Mouse (Mus musculus): ENCODE measurements around the gene Tnfrsf14.

Tnfrsf14 gene

DNA sequence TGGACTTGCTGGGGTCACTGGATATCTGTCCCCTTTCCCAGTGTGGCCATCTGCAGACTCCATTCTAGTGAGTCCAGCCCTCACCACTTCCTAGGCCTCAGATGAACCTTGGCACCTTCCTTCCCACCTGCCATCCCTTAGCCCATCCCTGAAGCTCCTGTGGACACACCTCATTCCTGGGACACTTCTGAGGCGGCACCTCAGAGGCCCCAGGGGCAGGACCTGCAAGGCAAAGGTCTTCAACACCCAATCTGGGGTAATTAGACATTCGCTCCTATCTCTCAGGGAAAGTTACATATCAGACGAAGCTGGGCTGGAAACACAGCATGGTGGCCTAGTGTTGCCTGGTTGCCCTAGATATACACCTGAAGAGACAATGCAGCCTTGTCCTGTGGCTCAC is 13.7 kb downstream of the Tnfrsf14 start:
- Histone ChIP-seq H3K36me3 (ENCODE audit: control insufficient read depth, insufficient read depth, low read length, poor library complexity, severe bottlenecking) (peaks cover 9% of the 10 kb centered on the region), H3K27me3 (ENCODE audit: control insufficient read depth, insufficient read depth, low read length, poor library complexity, severe bottlenecking) (no peaks in the 10 kb centered on the region)
- DNase-seq (ENCODE audit: low read depth, low spot score) = no peak

DNA sequence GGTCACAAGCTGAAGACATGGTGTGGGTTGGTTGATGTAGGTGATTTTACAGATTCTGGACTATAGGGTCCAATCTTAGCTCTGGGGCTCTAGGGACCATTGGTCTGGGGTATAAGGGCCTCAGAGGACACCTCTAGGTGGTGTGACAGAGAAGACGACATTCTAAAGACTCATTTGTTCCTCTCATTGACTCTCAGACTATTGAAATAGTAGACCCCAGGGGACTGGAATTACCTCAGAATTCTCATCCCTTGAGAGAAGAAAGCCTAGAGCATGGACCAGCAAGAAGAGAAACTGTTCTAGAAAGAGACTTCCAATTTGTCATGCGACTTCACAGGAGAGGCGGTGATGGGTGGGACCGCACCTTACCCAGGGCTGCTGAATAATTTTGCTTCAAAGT is 14.1 kb downstream of the Tnfrsf14 start:
- Histone ChIP-seq H3K36me3 (ENCODE audit: control insufficient read depth, insufficient read depth, low read length, poor library complexity, severe bottlenecking) (peaks cover 9% of the 10 kb centered on the region), H3K27me3 (ENCODE audit: control insufficient read depth, insufficient read depth, low read length, poor library complexity, severe bottlenecking) (no peaks in the 10 kb centered on the region)
- no peak for DNase-seq (ENCODE audit: low read depth, low spot score)

DNA sequence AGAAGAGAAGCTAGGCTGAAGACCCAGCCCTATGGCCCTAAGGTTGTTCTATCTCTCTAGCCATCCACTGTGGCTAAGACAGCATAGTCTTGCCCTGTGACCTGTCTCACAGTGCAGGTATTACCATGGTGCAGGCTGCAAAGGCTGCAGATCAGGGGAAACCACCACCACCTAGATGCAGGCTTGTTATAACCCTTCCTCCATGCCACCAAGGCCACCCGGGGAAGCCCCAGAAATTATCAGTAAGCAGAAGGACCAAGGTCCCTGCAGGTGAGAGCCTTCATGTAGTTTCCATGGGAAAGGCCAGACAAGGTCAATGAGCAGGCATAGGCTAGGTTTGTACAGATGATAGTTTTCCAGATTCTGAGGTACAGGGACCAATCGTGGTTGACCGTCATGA is 14.5 kb downstream of the Tnfrsf14 start:
- Histone ChIP-seq H3K36me3 (ENCODE audit: control insufficient read depth, insufficient read depth, low read length, poor library complexity, severe bottlenecking) (peaks cover 9% of the 10 kb centered on the region), H3K27me3 (ENCODE audit: control insufficient read depth, insufficient read depth, low read length, poor library complexity, severe bottlenecking) (no peaks in the 10 kb centered on the region)
- DNase-seq (ENCODE audit: low read depth, low spot score) = no peak

DNA sequence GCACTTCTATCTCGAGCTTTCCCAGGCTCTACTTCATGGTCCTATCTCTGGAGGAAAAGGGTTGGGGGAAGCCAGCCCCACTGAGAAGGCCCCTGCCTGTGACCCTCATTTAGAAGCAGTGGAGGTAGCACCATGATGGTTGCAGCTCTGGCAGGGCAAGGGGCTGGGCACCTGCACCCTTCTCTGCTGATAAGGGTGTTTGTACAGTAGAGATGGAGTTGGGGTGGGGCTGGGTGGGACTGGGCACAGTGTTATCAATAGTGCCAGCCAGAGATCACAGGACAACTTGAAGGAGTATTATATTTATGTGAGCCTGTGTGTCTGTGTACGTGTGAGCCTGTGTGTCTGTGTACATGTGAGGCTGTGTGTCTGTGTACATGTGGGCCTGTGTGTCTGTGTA is 16.7 kb downstream of the Tnfrsf14 start:
- Histone ChIP-seq H3K27me3 (ENCODE audit: control insufficient read depth, insufficient read depth, low read length, poor library complexity, severe bottlenecking) (no peaks in the 10 kb centered on the region), H3K36me3 (ENCODE audit: control insufficient read depth, insufficient read depth, low read length, poor library complexity, severe bottlenecking) (no peaks in the 10 kb centered on the region)
- DNase-seq (ENCODE audit: low read depth, low spot score) = no peak

DNA sequence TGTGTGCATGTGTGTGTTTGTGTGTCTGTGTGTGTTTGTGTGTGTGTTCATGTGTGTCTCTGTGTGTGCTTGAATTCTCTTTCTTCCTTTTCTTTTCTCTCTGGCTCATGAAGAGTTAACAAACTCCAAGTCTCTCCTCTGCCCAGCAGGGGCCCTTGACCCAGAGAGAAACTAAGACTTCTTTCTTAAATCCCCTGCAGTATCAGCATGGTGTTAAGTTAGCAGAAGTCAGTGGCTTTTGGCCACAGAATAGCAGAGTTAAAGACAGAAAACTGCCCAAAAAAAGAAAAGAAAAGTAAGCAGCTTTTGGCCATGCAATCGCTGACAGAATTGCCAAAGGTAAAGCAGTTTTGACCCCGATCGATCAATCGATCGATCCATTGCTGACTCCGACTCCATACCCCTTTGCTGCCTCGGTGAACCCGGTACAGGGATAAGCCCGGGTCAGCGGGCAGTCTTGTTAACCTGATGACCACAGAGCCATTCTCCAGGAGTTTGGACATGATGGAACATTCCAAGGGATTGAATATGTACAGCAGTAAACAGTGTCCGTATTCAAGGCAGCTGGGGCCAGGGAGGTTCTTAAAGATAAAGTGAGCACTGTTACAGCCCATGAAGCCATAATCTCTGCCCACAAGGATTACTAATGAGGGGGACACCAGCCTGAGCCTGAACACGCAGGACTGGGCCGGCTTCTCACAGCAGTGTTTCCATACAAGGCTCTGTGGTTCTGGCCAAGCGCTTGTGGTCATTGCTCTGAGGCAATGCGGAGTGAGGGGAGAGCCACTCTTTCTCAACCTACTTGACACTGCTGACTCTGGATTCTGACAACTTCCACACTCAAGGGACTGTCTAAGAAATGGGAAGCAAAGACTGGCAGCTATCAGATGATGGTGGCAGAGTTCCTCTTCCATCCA is 17.5 kb downstream of the Tnfrsf14 start:
- no peak for DNase-seq (ENCODE audit: low read depth, low spot score)
- Histone ChIP-seq H3K36me3 (ENCODE audit: control insufficient read depth, insufficient read depth, low read length, poor library complexity, severe bottlenecking) (no peaks in the 10 kb centered on the region), H3K27me3 (ENCODE audit: control insufficient read depth, insufficient read depth, low read length, poor library complexity, severe bottlenecking) (no peaks in the 10 kb centered on the region)

DNA sequence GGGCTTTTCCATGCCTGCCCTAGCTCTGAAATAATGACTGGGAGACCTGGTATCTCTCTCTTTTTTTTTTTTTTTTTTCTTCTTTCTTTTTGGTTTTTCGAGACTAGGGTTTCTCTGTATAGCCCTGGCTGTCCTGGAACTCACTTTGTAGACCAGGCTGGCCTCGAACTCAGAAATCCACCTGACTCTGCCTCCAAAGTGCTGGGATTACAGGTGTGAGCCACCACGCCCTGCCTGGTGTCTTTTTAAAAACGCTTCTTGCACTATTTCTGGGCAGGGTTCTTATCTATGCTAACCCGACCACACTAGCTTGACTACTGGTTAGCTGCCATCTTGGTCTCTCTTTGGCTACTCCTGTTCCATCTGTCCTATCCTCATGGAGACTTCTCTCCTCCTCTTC is 19.9 kb downstream of the Tnfrsf14 start:
- H3K27me3 ChIP-seq (ENCODE audit: control insufficient read depth, insufficient read depth, low read length, poor library complexity, severe bottlenecking) = no peaks in the 10 kb centered on the region
- DNase-seq (ENCODE audit: low read depth, low spot score) = no peak

DNA sequence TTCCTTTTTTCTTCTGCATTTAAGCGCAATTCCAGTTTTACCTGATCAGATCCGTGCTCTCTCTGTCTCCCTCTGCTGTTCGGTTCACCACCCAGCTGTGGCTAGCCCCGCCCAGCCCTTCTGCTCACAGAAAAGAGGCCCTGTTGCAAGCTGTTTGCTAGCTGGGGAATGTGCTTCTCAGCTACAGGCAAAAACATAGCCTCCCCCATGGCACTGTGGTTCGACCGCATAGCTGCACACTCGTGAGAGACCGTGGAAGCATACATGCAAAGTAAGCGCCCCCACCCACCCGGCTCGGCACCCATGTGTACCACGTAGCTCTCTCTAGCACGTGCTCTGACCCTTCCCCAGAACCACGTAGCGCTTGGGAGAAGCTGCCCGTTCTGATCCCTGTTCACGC is 20.5 kb downstream of the Tnfrsf14 start:
- Histone ChIP-seq H3K36me3 (ENCODE audit: control insufficient read depth, insufficient read depth, low read length, poor library complexity, severe bottlenecking) (no peaks in the 10 kb centered on the region), H3K27me3 (ENCODE audit: control insufficient read depth, insufficient read depth, low read length, poor library complexity, severe bottlenecking) (no peaks in the 10 kb centered on the region)
- DNase-seq (ENCODE audit: low read depth, low spot score) = peak; percentile 79

More for the DNA sequence above, 19.9 kb downstream of the Tnfrsf14 start:
- no peaks in the 10 kb centered on the region for H3K36me3 ChIP-seq (ENCODE audit: control insufficient read depth, insufficient read depth, low read length, poor library complexity, severe bottlenecking)

DNA sequence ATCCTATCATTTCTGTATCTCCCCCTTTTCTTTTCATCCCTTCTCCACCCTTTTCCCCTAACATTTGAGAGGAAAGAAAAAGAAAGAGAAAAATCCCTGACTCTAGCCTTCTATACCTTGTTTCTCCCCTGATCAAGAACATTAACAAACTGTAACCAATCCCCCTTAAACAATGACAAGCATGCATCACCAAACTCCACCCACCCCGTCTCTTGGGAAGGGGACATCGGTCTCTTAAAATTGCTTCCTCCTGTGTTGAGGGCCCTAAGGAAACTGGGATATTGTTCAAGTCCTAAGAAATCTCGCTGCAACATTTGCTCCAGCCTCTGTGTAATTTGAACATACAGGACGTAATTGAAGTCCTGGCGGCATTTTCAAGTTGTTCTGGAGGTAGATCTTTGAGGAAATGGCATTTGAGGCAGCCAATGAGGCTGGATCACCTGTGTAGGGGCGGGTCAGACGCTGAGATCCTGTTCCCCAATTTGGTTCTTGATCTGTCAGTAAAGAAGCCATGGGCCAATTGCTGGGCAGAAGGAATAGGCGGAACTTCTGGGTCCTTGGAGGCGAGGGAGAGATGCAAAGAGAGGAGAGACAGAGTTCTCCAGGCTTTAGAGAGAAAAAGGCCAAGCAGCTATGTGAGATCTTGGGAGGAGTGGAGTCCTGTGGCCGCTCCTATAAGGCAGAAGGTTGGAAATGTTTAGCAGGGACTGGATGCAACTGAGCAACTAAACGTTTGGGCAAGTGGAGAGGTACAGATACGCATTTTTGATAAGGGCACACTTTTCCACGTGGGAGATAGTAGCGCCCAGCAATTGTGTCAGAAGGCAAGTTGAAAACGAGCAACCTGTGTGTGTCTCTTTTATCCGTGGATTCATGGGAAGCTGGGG is 23.9 kb downstream of the Tnfrsf14 start:
- Histone ChIP-seq H3K36me3 (ENCODE audit: control insufficient read depth, insufficient read depth, low read length, poor library complexity, severe bottlenecking) (no peaks in the 10 kb centered on the region), H3K27me3 (ENCODE audit: control insufficient read depth, insufficient read depth, low read length, poor library complexity, severe bottlenecking) (no peaks in the 10 kb centered on the region)
- peak; percentile 93 for DNase-seq (ENCODE audit: low read depth, low spot score)

DNA sequence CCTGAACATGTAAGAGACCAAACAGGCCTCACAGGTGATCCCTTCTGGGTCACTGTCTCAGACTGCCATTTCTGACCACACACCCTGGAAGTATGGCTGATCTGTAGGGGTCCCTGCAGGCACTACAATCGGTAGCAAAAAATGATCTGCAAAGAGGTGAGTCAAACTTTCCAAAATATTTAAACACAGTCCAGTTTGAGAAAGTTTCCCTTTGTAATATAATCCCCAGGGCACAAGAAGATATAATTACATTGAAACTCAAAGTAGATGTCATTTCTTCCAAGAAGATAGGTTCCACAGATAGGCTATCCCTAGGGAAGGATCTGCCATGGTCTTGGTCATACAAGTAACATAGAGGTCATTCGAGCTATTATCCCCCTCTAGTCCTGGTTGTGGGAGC is 26.0 kb downstream of the Tnfrsf14 start:
- DNase-seq (ENCODE audit: low read depth, low spot score) = no peak
- Histone ChIP-seq H3K27me3 (ENCODE audit: control insufficient read depth, insufficient read depth, low read length, poor library complexity, severe bottlenecking) (no peaks in the 10 kb centered on the region), H3K36me3 (ENCODE audit: control insufficient read depth, insufficient read depth, low read length, poor library complexity, severe bottlenecking) (no peaks in the 10 kb centered on the region)

DNA sequence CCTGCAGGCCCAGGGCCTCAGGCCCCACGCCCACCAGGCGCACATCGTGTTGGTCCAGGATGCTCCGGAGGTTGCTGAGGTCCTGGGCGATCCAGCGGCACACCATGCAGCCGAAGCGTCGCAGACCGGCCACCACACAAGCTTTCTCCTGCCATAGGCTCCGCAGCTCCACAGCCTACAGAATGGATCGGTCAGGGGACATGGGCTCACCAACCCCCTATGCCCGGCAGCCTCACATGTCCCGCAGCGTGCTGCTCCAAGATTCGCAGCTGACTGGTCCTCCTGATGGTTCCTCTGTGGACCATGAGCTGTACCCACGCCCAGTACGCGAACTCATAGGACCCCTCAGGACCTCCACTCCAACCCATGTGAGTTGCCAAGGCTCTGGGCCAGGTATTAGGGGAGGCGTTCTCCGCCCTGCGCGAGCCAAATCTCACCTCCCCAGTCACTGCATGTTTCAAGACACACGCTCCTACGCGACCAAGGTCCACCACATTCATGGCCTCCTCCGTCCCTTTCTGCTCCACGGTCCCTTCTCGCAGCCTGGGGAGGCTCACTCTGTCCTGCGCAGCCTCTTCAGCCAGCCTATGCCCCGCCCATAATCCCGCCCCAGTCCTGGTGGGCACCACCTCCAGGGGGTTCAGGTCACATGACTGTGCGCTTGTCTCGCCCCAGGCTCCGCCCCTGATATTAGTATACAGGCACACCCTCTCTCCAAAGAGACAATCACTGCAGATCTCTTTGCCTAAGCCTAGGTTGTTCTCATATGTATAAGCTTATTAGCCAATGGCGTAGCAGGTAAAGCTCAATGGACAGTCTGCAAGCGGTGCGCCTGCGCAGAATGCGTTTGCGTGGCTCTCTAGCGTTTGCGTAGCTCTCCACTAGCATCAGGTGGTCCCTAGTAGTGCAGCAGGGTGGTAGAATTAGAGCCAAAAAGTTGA is 29.6 kb downstream of the Tnfrsf14 start, which contains the start of gene Fam213b:
Fam213b (minus strand) TSS at position 630 of the 941 bp plus-strand sequence.
- DNase-seq (ENCODE audit: low read depth, low spot score) = peak; percentile 93
- H3K36me3 ChIP-seq (ENCODE audit: control insufficient read depth, insufficient read depth, low read length, poor library complexity, severe bottlenecking) = no peaks in the 10 kb centered on the region
- H3K27me3 ChIP-seq (ENCODE audit: control insufficient read depth, insufficient read depth, low read length, poor library complexity, severe bottlenecking) = no peaks in the 10 kb centered on the region

DNA sequence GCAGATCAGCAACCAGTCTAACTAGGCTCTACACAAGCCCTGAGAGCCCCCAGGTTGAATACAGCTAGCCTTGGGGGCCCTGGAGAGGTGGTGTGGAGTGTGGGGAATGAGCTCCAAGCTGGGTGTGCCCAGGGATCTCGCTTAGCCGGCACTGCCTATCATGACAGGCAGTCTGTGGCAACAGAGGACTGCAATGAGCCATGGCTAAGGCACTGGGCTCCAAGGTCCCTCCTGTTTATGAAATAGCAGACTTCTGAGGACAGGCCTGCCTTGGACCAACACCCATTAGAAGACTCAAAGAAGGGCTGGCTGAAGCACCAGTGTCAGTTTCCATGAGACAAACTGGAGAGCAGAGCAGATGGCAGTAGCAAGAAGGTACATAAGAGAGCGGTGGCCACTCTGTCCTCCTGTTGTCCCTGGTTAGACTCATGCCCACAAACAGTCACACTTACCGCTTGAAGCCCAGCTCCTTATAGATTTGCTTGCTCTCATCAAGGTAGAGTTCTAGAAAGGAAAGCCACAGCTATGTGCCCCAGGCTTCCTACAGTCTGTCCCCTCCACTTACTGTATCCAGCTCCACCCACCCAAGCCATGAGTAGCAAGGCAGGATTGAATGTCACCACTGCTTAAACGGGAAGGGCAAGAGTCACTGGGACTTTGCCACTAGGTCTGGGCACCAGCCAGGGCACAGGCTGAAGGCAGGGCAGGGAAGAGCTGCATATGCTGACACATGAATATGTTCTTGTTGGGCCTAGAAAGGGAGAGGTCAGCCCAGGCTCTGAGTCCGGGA is 30.5 kb downstream of the Tnfrsf14 start:
- H3K36me3 ChIP-seq (ENCODE audit: control insufficient read depth, insufficient read depth, low read length, poor library complexity, severe bottlenecking) = no peaks in the 10 kb centered on the region
- no peaks in the 10 kb centered on the region for H3K27me3 ChIP-seq (ENCODE audit: control insufficient read depth, insufficient read depth, low read length, poor library complexity, severe bottlenecking)
- DNase-seq (ENCODE audit: low read depth, low spot score) = no peak

DNA sequence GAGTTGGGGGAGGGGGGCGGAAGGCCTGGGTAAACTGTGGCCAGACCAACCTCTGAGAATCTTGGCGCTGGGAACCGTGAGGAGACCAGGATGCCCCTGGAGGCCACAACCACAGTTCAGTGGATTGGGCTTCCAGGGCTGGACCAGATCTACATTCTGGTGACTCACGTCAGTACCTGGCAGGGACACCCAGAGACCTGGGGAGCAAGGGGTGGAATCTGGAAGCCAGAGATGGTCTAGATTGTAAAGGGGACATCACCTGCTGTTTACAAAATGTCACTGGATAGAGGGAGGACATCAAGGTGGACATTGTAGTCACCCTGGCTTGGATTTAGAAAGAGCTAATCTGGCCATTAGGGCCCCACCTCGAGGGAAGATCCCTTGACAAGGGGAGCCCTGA is 32.8 kb downstream of the Tnfrsf14 start:
- DNase-seq (ENCODE audit: low read depth, low spot score) = no peak
- Histone ChIP-seq H3K27me3 (ENCODE audit: control insufficient read depth, insufficient read depth, low read length, poor library complexity, severe bottlenecking) (no peaks in the 10 kb centered on the region), H3K36me3 (ENCODE audit: control insufficient read depth, insufficient read depth, low read length, poor library complexity, severe bottlenecking) (no peaks in the 10 kb centered on the region)

DNA sequence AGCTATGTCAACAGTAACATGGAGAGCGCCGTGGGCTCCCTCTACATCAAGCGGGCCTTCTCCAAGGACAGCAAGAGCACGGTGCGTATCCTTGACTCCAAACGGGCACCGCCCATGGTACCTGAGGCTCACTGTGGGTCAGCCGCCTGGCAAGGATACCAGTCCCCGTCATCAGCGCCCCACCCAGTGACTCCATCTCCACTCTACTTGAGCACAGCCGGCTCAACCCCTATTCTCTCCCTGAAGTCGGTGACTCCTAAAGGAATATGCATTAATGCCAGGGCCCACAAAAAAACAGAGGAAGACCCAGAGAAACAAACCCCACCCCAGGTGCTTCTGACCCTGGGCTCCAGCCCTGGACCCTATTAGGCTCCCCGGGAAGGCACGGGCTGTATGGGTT is 37.5 kb downstream of the Tnfrsf14 start:
- no peak for DNase-seq (ENCODE audit: low read depth, low spot score)
- no peaks in the 10 kb centered on the region for H3K27me3 ChIP-seq (ENCODE audit: control insufficient read depth, insufficient read depth, low read length, poor library complexity, severe bottlenecking)
- no peaks in the 10 kb centered on the region for H3K36me3 ChIP-seq (ENCODE audit: control insufficient read depth, insufficient read depth, low read length, poor library complexity, severe bottlenecking)

All from splenic B cell, adult 2 months (primary cell).